Mouse (Mus musculus): ENCODE measurements around the gene Rnf150. TPM values are rescaled to one million over a fixed set of nuclear protein-coding genes. Genes with fewer than 3 reads are reported as not detected.

Rnf150 gene
- polyA plus RNA-seq, 1 experiment from 2014 or later = 3.1 TPM

DNA sequence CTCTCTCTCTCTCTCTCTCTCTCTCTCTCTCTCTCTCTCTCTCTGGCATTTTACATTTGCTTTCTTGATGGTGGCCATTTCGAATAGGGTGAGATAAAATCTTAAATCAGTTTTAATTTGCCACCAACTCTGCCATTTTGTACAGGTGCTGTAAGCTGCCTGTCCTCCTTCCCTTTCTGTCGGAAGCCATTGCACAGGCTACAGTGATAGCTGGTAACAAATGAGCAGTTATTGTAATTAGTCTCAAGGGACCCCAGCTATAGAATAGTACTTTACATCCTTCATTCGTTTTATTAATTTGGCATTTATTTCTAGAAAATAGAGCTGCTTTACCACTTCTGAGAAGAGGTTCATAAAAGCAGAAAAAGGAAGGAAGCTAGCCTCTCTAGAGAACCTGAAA, 198.7 kb downstream of the Rnf150 start:
- 86% methylated on average over 3 of the region's 3 CpGs for WGBS
- no peaks in the 10 kb centered on the region for H3K36me3 ChIP-seq
- peaks cover 11% of the 10 kb centered on the region; the same call in 1 of the 2 replicates for H3K4me1 ChIP-seq
- no peaks in the 10 kb centered on the region for H3K9me3 ChIP-seq
- H3K9ac ChIP-seq = no peak overlapping the region
- ATAC-seq (ENCODE audit: insufficient number of reproducible peaks, insufficient read depth, low FRiP score, low TSS enrichment) = no peak
- H3K27ac ChIP-seq = no peak overlapping the region
- H3K4me2 ChIP-seq (replicated peaks) = no peak overlapping the region
- no peaks in the 10 kb centered on the region for H3K27me3 ChIP-seq
- H3K4me3 ChIP-seq = no peak overlapping the region

DNA sequence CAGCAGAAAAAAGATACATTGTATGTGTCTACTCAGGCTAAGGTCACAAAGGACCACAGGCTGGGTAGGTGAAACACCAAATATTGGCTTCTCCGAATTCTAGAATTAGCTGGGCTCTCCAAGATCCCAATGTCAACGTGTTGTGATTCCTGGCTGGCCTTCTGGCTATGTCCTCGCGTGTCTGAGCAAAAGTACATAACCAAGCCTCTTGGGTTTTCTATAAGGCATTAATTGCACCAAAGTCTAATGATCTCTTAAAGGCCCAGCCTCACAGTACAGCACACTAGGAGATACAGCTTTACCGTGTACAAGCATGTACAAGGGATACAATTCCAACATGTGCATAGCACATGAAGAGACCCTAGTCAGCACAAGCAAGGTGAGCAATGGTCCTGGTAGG, 199.1 kb downstream of the Rnf150 start:
- Histone ChIP-seq H3K9me3 (no peaks in the 10 kb centered on the region), H3K9ac (no peak overlapping the region), H3K4me2 (replicated peaks) (no peak overlapping the region), H3K4me1 (peaks cover 11% of the 10 kb centered on the region; the same call in 1 of the 2 replicates), H3K27ac (no peak overlapping the region), H3K36me3 (no peaks in the 10 kb centered on the region), H3K27me3 (no peaks in the 10 kb centered on the region), H3K4me3 (no peak overlapping the region)
- no peak for ATAC-seq (ENCODE audit: insufficient number of reproducible peaks, insufficient read depth, low FRiP score, low TSS enrichment)
- WGBS = 90% methylated on average over 5 of the region's 5 CpGs

DNA sequence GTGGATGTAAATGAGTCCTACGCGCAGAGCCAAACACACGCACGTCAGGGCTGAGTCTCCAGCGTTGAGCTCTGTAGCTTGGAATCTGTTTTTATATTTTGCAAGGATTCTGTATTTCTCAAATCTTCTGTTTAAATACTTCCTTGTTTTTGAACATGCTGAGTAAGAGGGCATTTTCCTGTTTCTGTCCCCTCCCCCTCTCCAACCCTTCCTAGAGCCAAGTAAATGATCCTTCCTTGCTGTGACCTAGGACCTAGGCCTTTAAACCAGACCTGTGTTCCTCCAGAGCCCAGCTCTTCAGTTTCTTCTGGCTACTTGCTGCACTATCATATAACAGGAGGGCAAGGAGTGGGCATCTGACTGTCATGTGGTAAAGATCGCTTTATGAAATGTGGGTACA, 200.9 kb downstream of the Rnf150 start:
- no peak overlapping the region for H3K9ac ChIP-seq
- H3K4me3 ChIP-seq = no peak overlapping the region
- peaks cover 3% of the 10 kb centered on the region; the same call in 1 of the 2 replicates for H3K4me1 ChIP-seq
- no peak overlapping the region for H3K27ac ChIP-seq
- no peak overlapping the region for H3K4me2 ChIP-seq (replicated peaks)
- no peaks in the 10 kb centered on the region for H3K27me3 ChIP-seq
- WGBS = 81% methylated on average over 6 of the region's 6 CpGs
- no peaks in the 10 kb centered on the region for H3K36me3 ChIP-seq
- no peaks in the 10 kb centered on the region for H3K9me3 ChIP-seq
- ATAC-seq (ENCODE audit: insufficient number of reproducible peaks, insufficient read depth, low FRiP score, low TSS enrichment) = no peak

DNA sequence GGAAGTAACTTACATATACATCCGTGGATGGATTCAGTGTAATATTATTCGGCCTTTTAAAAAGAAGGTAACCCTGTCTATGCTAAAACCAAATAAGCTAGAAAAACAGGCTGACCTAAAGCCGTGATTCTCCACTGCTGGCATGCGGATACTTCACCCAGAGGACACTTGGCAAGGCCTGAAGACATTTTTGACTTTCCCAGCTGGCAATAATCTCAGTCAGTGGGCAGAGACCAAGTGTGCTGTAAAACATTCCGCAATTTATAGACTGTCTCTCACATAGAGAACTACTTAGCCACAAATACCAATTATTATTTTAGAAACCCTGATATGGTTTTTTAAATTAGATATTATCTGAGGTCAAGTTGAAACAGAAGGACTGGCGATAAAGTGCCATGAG, 202.9 kb downstream of the Rnf150 start:
- WGBS = 80% methylated on average over 6 of the region's 6 CpGs
- H3K4me1 ChIP-seq = no peaks in the 10 kb centered on the region
- no peak for ATAC-seq (ENCODE audit: insufficient number of reproducible peaks, insufficient read depth, low FRiP score, low TSS enrichment)
- no peaks in the 10 kb centered on the region for H3K36me3 ChIP-seq
- H3K9ac ChIP-seq = no peak overlapping the region
- H3K27me3 ChIP-seq = no peaks in the 10 kb centered on the region
- no peaks in the 10 kb centered on the region for H3K9me3 ChIP-seq
- H3K4me2 ChIP-seq (replicated peaks) = no peak overlapping the region
- H3K4me3 ChIP-seq = no peak overlapping the region
- no peak overlapping the region for H3K27ac ChIP-seq

DNA sequence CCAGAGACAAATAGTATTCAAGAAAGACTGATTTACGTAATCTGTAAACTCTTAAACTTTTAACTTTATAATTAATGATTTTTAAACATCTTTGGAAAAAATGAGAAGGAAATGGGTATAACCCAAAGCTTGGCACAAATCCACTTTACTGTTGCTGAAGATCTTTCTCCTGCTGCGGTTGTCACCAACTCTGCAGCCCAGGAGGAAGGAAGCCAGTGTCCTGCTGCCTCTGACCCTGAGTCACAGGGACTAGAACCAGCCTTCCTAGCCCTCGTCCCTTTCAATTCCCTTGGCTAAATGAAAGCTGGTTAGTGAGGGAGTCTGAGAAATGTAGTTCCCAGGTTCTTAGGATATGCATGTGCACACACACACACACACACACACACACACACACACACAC, 203.7 kb downstream of the Rnf150 start:
- 81% methylated on average over 3 of the region's 3 CpGs for WGBS
- Histone ChIP-seq H3K4me3 (no peak overlapping the region), H3K4me2 (replicated peaks) (no peak overlapping the region), H3K36me3 (no peaks in the 10 kb centered on the region), H3K9me3 (no peaks in the 10 kb centered on the region), H3K9ac (no peak overlapping the region), H3K27ac (no peak overlapping the region), H3K27me3 (no peaks in the 10 kb centered on the region), H3K4me1 (no peaks in the 10 kb centered on the region)
- no peak for ATAC-seq (ENCODE audit: insufficient number of reproducible peaks, insufficient read depth, low FRiP score, low TSS enrichment)

DNA sequence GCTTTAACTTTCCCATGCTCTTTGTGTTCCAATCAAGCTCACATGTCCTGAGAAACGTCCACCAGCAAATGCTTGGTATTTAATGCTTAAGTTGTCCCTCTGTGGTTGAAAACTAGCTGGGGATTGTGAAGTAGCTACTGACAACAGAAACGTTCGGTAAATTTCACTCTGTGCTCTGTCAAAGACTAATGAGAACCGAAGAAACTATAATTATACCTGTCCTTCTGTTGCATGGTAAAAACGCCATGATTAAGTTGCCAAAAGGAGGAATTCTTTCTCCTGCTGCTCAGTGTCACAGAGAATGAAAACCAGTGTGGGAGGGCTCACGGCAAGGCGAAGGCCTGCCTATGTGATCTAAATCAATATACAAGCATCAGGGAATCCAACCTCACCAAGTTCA, 204.8 kb downstream of the Rnf150 start:
- Histone ChIP-seq H3K9ac (no peak overlapping the region), H3K4me2 (replicated peaks) (no peak overlapping the region), H3K27me3 (no peaks in the 10 kb centered on the region), H3K27ac (no peak overlapping the region), H3K9me3 (no peaks in the 10 kb centered on the region), H3K4me3 (no peak overlapping the region), H3K4me1 (no peaks in the 10 kb centered on the region), H3K36me3 (no peaks in the 10 kb centered on the region)
- no peak for ATAC-seq (ENCODE audit: insufficient number of reproducible peaks, insufficient read depth, low FRiP score, low TSS enrichment)
- 55% methylated on average over 7 of the region's 7 CpGs for WGBS

DNA sequence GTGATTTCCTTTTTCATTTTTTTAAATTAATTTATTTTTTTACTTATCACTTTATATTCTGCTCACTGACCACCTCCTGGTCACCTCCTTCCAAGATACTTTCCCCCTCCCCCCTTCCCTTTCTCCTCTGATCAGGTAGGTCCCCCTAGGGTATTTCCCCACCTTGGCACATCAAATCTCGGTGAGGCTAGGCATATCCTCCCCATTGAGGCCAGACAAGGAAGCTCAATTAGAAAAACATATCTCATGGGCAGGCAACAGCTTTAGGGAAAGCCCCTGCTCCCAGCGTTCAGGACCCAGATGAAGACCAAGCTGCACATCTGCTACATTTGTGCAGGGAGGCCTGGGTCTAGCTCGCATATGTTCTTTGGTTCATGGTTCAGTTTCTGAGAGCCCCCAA, 211.1 kb downstream of the Rnf150 start:
- no peak overlapping the region for H3K4me3 ChIP-seq
- H3K4me2 ChIP-seq (replicated peaks) = no peak overlapping the region
- no peak overlapping the region for H3K27ac ChIP-seq
- H3K4me1 ChIP-seq = peaks cover 6% of the 10 kb centered on the region; the same call in 1 of the 2 replicates
- no peaks in the 10 kb centered on the region for H3K27me3 ChIP-seq
- H3K36me3 ChIP-seq = no peaks in the 10 kb centered on the region
- 82% methylated on average over 3 of the region's 3 CpGs for WGBS
- no peak overlapping the region for H3K9ac ChIP-seq
- H3K9me3 ChIP-seq = no peaks in the 10 kb centered on the region
- ATAC-seq (ENCODE audit: insufficient number of reproducible peaks, insufficient read depth, low FRiP score, low TSS enrichment) = no peak

DNA sequence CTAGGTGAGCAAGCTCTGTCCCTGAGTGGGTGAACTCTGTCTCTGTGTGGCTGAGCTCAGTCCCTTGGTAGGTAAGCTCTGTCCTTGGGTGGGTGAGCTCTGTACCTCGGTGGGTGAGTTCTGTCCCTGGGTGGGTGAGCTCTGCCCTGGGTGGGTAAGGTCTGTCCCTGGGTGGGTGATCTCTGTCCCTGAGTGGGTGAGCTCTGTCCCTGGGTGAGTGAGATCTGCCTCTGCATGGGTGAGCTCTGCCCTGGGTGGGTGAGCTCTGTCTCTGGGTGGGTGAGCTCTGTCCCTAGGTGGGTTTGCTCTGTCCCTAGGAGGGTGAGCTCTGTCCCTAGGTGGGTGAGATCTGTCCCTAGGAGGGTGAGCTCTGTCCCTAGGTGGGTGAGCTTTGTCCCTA, 213.5 kb downstream of the Rnf150 start:
- Histone ChIP-seq H3K9me3 (no peaks in the 10 kb centered on the region), H3K4me2 (replicated peaks) (no peak overlapping the region), H3K36me3 (no peaks in the 10 kb centered on the region), H3K4me1 (peaks cover 10% of the 10 kb centered on the region; the same call in 1 of the 2 replicates), H3K27ac (no peak overlapping the region), H3K9ac (no peak overlapping the region), H3K27me3 (no peaks in the 10 kb centered on the region), H3K4me3 (no peak overlapping the region)
- 100% methylated on average over 1 of the region's 1 CpGs for WGBS
- ATAC-seq (ENCODE audit: insufficient number of reproducible peaks, insufficient read depth, low FRiP score, low TSS enrichment) = no peak

DNA sequence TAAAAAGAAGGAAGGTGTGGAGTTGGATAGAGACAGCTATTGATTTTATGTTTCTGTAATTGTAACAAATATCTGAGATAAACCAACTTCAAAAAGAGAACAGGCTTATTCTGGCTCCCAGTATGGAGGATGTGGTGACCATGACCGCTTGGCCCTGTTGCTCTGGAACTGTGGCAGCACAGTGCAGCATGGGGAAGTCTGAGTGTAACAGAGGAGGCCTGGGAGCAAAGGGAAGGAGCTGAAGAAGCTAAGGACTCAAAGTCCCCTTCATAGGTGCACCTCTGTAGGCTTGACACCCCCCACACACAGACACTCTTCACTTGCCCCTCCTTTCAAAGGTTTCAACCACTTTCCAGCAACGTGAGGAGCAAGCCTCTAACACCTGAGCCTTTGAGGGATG, 214.2 kb downstream of the Rnf150 start:
- H3K9ac ChIP-seq = no peak overlapping the region
- no peak overlapping the region for H3K4me2 ChIP-seq (replicated peaks)
- H3K27ac ChIP-seq = no peak overlapping the region
- no peaks in the 10 kb centered on the region for H3K36me3 ChIP-seq
- no peaks in the 10 kb centered on the region for H3K27me3 ChIP-seq
- peaks cover 10% of the 10 kb centered on the region; the same call in 1 of the 2 replicates for H3K4me1 ChIP-seq
- ATAC-seq (ENCODE audit: insufficient number of reproducible peaks, insufficient read depth, low FRiP score, low TSS enrichment) = no peak
- H3K9me3 ChIP-seq = no peaks in the 10 kb centered on the region
- H3K4me3 ChIP-seq = no peak overlapping the region
- WGBS = 76% methylated on average over 2 of the region's 2 CpGs

DNA sequence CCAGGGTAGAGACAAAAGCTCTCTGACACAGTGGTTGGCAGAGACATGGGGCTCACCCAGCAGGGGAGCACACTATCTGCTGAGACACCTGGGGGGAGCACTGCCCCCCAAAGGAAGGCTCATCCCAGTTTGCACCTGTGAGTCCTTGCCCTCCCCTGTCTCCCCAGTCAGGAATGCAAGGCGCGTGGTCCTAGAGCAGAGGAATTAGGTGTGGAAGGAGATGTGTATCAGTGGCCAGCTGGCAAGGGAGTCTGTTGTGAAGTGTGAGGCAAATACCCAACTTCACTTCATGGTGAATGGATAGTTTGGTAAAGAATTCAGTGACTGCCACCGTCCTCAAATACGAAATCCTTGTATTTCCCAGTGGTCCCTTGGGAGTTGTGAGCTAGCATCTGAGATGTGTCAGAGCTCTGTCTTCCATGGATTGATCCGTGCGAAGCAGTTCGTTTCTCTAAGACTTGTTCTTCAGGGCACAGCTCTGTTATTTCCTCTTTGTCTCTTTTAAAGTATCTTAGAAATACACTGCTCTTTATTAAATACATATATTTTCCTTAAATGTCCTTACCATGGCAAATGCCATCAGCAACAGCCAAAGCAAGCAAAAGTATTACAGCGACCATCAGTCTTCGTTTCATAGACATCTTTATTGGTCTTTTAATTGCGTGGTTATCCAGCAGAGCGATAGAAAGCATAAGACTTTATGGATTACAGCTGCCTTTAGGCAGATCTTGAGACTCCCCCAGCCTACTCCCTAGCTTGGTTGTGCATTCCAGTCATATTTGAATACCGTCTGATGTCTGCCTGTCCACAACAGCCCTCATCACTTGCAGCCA, 215.8 kb downstream of the Rnf150 start:
- Histone ChIP-seq H3K9ac (no peak overlapping the region), H3K4me1 (peaks cover 10% of the 10 kb centered on the region; the same call in 1 of the 2 replicates), H3K4me3 (no peak overlapping the region), H3K4me2 (replicated peaks) (no peak overlapping the region), H3K9me3 (no peaks in the 10 kb centered on the region), H3K27ac (no peak overlapping the region), H3K27me3 (no peaks in the 10 kb centered on the region), H3K36me3 (no peaks in the 10 kb centered on the region)
- no peak for ATAC-seq (ENCODE audit: insufficient number of reproducible peaks, insufficient read depth, low FRiP score, low TSS enrichment)
- 65% methylated on average over 12 of the region's 12 CpGs for WGBS

DNA sequence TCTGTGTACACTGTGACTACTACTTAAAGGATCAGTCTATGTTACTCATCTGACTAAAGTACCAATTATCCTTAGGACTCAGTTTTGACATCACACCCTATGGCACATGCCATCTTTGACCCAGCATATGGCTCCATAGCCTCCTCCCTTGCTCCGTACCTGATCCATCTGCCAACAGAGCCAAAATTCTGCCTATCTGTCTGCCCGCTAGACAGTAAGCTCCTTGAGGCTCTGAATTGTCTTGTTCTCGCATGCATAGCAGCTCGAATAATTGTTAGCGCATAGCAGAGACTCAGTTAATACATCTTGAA, 216.3 kb downstream of the Rnf150 start:
- H3K4me3 ChIP-seq = no peak overlapping the region
- no peaks in the 10 kb centered on the region for H3K27me3 ChIP-seq
- WGBS = 77% methylated on average over 5 of the region's 5 CpGs
- H3K27ac ChIP-seq = no peak overlapping the region
- no peaks in the 10 kb centered on the region for H3K9me3 ChIP-seq
- no peaks in the 10 kb centered on the region for H3K36me3 ChIP-seq
- no peak overlapping the region for H3K4me2 ChIP-seq (replicated peaks)
- H3K9ac ChIP-seq = no peak overlapping the region
- peaks cover 10% of the 10 kb centered on the region; the same call in 1 of the 2 replicates for H3K4me1 ChIP-seq
- ATAC-seq (ENCODE audit: insufficient number of reproducible peaks, insufficient read depth, low FRiP score, low TSS enrichment) = no peak

DNA sequence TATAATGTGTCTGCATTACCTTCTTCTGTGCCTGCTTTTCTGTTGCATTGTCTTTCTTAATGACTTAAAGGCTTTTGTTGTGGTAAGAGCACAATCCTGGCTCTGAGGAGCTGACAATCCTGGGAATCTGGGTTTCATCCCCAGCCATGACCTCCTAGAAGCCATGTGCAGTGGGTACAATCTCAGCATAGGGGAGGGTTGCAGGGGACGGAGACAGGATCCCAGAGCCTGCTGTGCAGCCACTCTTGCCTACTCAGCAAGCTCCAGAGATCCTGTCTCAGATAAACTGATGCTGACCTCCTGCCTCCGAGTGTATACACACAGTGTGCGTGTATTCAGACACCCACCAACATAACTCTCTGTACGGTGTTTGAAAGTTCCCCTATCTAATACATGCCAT, 218.1 kb downstream of the Rnf150 start:
- Histone ChIP-seq H3K36me3 (no peaks in the 10 kb centered on the region), H3K4me2 (replicated peaks) (no peak overlapping the region), H3K27ac (no peak overlapping the region), H3K9ac (no peak overlapping the region), H3K27me3 (no peaks in the 10 kb centered on the region), H3K4me3 (no peak overlapping the region), H3K4me1 (peaks cover 10% of the 10 kb centered on the region; the same call in 1 of the 2 replicates), H3K9me3 (no peaks in the 10 kb centered on the region)
- no peak for ATAC-seq (ENCODE audit: insufficient number of reproducible peaks, insufficient read depth, low FRiP score, low TSS enrichment)
- 50% methylated on average over 4 of the region's 4 CpGs for WGBS
